Mouse (Mus musculus): Measurements from ENCODE around the gene Aig1.
A peak's percentile ranks its signal among the peaks of the same experiment; 100 is the strongest.

The Aig1 gene

GRCm38 (mm10) chr10:13776014-13776413, 92.8 kb downstream of the Aig1 start:
- DNase-seq (ENCODE audit: low read depth, low spot score): no peak

- DNase-seq (ENCODE audit: low read depth, low spot score): no peak
These were observed 93.4 kb downstream of the Aig1 start for GRCm38 (mm10) chr10:13775411-13775810.

GRCm38 (mm10) chr10:13774910-13775309, 93.9 kb downstream of the Aig1 start:
- DNase-seq (ENCODE audit: low read depth, low spot score): no peak

GRCm38 (mm10) chr10:13770720-13771119, 98.1 kb downstream of the Aig1 start:
- DNase-seq (ENCODE audit: low read depth, low spot score): no peak

DNA sequence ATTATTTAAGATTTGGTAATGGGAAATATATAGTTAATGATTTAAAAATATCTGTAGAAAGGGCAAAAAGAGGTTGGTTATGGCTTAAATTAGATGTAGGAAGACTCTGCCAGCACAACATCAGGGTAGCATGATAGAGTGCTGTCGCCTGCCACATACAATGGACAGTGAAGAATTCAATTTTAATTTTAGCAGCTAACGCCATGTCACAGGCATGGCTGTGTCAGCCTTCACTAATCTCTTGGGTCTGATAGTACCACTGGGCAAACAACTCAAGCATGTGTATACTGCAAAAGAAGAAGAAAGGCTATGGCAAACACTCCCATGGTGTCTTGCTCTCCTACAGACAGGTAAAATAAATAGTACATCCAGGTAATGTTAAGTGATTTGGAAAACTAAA, 99.0 kb downstream of the Aig1 start:
- no peak for DNase-seq (ENCODE audit: low read depth, low spot score)

GRCm38 (mm10) chr10:13768866-13769265, 99.9 kb downstream of the Aig1 start:
- DNase-seq (ENCODE audit: low read depth, low spot score): no peak

- DNase-seq (ENCODE audit: low read depth, low spot score): no peak
These were observed 101.7 kb downstream of the Aig1 start for GRCm38 (mm10) chr10:13767076-13767475.

GRCm38 (mm10) chr10:13763151-13763550, 105.6 kb downstream of the Aig1 start:
- no peak for DNase-seq (ENCODE audit: low read depth, low spot score)

- no peak for DNase-seq (ENCODE audit: low read depth, low spot score)
These were observed 114.1 kb downstream of the Aig1 start for GRCm38 (mm10) chr10:13754712-13755111.

GRCm38 (mm10) chr10:13753777-13754176, 115.0 kb downstream of the Aig1 start:
- no peak for DNase-seq (ENCODE audit: low read depth, low spot score)

GRCm38 (mm10) chr10:13739494-13740140, 129.2 kb downstream of the Aig1 start:
- no peak for DNase-seq (ENCODE audit: low read depth, low spot score)

DNA sequence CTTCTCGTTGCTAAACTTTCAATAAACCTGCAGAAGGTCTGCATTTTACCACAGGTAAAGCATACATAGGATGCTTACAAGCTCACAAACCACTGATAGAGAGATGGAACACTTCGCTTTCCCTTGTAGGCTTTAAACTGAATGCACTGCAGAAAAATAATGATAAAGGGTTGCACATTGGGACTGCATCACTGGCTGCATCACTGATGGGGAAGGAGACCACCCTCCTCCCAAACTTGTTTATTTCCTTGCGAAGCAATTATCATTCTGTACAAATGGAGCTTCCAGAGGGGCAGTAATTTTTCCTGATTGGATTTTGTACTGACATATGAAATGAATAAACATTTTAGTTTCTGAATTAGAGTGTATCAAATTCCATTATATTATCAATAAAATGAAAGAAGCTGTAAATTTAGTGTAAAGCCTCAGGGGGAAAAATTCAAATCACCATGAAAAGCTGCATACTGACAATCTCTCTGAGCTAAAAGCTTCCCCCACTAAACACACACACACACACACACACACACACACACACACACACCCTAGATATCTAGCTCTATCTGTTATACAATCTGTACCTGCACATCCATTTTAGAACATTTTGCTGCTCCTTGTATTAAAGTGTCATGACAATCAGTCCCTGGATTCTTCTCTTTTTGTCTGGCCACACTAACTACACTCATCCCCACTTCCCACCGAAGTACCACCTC, 138.6 kb downstream of the Aig1 start:
- no peak for DNase-seq (ENCODE audit: low read depth, low spot score)

GRCm38 (mm10) chr10:13727676-13728075, 141.1 kb downstream of the Aig1 start:
- no peak for DNase-seq (ENCODE audit: low read depth, low spot score)

GRCm38 (mm10) chr10:13726206-13726605, 142.6 kb downstream of the Aig1 start:
- no peak for DNase-seq (ENCODE audit: low read depth, low spot score)

DNA sequence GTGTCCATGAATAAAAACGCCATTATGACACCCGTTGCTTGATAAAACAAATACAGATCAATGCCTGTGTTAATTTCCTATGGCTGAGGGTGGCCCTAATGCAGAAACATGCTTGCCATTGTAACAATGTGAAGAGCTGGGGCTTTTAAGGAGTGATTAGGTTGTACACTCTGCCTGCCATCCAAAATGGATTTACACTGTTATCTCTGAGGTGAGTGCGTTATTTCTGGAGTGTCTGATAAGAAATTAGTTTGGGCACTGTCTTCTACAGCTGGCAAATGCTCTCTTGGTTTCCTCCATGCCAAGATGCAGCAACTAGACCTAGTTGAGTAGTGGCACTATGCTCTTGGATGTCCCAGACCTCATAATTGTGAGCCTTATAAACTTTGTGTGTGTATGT, 143.5 kb downstream of the Aig1 start:
- DNase-seq (ENCODE audit: low read depth, low spot score): no peak

- DNase-seq (ENCODE audit: low read depth, low spot score): no peak
These were observed 152.6 kb downstream of the Aig1 start for GRCm38 (mm10) chr10:13716132-13716531.

GRCm38 (mm10) chr10:13715584-13715983, 153.2 kb downstream of the Aig1 start:
- no peak for DNase-seq (ENCODE audit: low read depth, low spot score)

DNA sequence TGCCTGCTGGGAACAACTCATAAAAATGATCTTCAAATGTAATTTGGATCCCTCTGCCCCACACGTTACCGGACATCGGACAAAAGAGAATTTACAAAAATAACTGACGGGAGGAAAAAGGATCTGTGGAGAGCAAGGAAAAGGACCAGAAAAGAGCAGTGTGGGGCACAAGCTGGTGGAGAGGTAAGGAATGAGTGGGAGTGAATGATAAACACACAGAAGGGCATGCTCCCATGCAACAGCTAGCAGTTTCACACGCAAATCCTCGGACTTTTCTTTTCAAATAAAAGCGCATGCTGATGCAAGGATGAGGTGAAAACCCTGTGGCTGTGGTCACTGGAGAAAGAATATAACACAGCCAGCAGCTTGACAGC, 153.9 kb downstream of the Aig1 start:
- DNase-seq (ENCODE audit: low read depth, low spot score): no peak

DNA sequence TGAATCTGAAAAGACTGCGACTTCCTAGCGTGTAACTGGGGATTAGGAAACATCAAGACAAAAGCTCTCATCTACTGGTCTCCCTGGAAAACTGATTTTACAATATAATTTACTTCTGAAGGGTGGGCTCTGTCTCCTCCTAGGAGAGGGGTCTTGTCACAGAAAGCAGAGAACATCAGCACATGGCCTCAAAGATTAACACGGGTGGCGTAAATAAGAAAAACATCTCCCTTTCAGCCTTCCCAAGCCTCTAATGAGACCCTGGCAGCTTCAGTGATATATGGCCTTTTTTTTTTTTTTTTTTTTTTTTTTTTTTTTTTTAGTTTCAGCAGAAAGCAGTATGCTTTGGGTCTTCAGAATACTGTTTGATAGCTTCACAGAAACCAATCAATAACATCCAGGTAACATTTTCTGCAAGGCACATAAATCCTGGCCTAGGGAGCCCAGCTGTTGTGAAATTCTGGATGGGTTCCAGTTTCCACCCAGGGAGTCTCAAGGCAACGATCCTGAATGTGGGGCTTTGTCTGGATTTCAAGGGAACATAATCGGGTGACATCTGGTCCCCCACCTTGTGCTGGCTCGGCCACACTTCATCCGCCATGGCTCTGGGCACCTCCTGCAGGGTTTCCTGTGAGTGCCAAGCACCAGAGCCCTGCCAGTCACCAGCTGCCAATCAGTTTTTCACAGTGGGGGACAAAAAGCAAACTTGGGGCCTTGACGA, 154.4 kb downstream of the Aig1 start:
- DNase-seq (ENCODE audit: low read depth, low spot score): peak; percentile 52

- no peak for DNase-seq (ENCODE audit: low read depth, low spot score)
These were observed 155.1 kb downstream of the Aig1 start for GRCm38 (mm10) chr10:13713711-13714110.

DNA sequence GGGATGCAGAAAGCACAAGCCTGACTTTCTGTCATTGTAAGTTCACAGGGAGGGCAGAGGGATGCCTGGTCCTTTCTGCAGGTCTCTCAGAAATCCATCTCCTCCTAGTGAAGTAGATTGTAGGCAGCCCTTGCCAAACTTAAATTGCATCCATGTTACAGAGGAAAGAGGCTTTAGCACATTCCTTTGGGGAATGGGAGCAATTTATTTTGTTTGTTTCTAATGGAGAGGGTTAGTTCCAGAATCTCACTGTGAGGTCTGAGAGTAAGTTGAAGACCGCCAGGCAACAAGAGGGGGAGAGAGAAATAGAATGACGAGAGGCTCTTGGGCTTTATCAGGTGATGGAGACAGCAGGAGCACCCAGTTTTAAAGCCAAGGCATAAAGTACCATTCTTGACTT, 155.7 kb downstream of the Aig1 start:
- DNase-seq (ENCODE audit: low read depth, low spot score): no peak

DNA sequence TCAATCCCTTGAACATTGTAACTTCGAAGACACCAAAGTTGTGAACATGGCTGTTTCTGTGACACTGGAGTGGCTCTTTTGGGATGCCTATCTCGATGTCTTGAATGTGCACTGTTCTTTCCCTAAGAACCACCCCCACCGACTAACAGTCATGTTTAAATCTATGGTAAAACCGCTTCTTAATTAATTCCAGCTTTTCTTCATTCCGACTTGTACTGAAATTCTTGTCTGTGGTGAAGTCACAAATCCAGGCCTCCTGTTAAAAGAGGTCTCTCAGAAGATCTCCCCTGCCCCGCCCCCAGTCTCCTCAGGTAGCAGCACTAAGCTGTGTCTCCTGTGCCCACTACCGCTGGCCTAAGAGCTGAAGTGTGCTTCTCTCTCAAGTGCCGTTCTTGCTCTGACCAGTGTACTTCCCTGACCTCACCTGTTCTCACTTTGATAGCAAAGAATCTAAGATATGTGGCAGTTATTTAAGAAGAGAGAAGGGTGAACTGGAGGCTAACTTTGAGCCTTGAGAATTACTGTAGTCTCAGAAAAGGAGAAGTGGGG, 157.4 kb downstream of the Aig1 start:
- DNase-seq (ENCODE audit: low read depth, low spot score): no peak

GRCm38 (mm10) chr10:13705771-13706170, 163.0 kb downstream of the Aig1 start:
- DNase-seq (ENCODE audit: low read depth, low spot score): no peak
